Mouse (Mus musculus) ES-E14 (cell line): ENCODE measurements around the gene Lcp1.
"Not testable (repeated sequence)": the region's sequence is repeated elsewhere in the genome, so short reads cannot be mapped to it uniquely, and the experiment has no call there.

Experiments
- CHD2 ChIP-seq: IDR thresholded peaks from 2 replicates; pipeline ENCODE4 v1.6.1; 2014; ENCODE audit warnings: mild to moderate bottlenecking, low read depth, low read length, inconsistent platforms
- HCFC1 ChIP-seq: IDR thresholded peaks from 2 replicates; pipeline ENCODE4 v1.6.1; 2012; ENCODE audit warnings: low read length, inconsistent platforms, borderline replicate concordance; ENCODE audit not compliant: insufficient read depth
- MAFK ChIP-seq: IDR thresholded peaks from 2 replicates; pipeline ENCODE4 v1.6.1; 2014; ENCODE audit warnings: mild to moderate bottlenecking, low read depth, low read length, inconsistent platforms; ENCODE audit not compliant: insufficient read depth
- ZC3H11A ChIP-seq: IDR thresholded peaks from 2 replicates; pipeline ENCODE4 v1.6.1; 2012; ENCODE audit warnings: low read depth, mild to moderate bottlenecking, inconsistent platforms, low read length, borderline replicate concordance
- ZNF384 ChIP-seq: IDR thresholded peaks from 2 replicates; pipeline ENCODE4 v1.6.1; 2012; ENCODE audit warnings: low read depth, low read length, inconsistent platforms

GRCm38 (mm10) chr14:75147706-75148105 lies 16.8 kb downstream of the Lcp1 start:
- TF ChIP-seq ZNF384, CHD2, ZC3H11A, HCFC1, MAFK: not testable (repeated sequence)
